Mouse (Mus musculus) brain, embryonic 14.5 days (tissue): ENCODE measurements at regions not wholly inside any gene's neighbourhood (a gene's known extent, or its start where the extent isn't known, plus 50 kb on each side); places are given as distances from the start of the nearest gene placed in this dataset.

Experiments
- CTCF ChIP-seq: fragments of 200-500 bp; IDR thresholded peaks from 2 replicates; pipeline ENCODE4 v1.5.1; 2012; ENCODE audit warnings: inconsistent platforms, mild to moderate bottlenecking, moderate library complexity, borderline replicate concordance; ENCODE audit not compliant: insufficient read depth, insufficient read length; ENCODE audit errors: extremely low read depth
- POLR2A ChIP-seq: fragments of 200-500 bp; IDR thresholded peaks from 2 replicates; pipeline ENCODE4 v1.6.1; 2012; ENCODE audit warnings: mild to moderate bottlenecking, inconsistent platforms, borderline replicate concordance; ENCODE audit not compliant: poor library complexity, insufficient read depth, insufficient read length, severe bottlenecking; ENCODE audit errors: extremely low read depth

DNA sequence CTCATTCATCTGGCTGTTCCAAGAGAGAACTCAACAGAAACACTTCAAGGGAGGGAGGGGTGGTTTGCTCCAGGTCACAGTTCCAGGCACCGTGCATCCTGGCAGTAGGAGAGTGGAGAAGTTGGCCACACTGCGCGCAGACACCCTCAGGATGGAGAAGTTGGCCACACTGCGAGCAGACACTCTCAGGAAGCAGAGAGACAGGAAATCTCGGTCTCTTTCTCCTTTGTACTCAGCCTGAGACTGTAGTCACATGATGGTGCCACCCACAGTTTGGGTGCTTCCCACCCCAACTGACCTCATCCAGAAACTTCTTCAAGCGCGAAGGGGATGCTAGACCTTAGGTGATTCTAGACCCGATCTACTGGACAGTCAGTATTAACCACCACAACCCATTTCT lies 170.4 kb downstream of the Bcl11b start:
- TF ChIP-seq CTCF = no peak
- TF ChIP-seq POLR2A = no peak
